Mouse (Mus musculus): ENCODE measurements at regions not wholly inside any gene's neighbourhood (a gene's known extent, or its start where the extent isn't known, plus 50 kb on each side); places are given as distances from the start of the nearest gene placed in this dataset.

DNA sequence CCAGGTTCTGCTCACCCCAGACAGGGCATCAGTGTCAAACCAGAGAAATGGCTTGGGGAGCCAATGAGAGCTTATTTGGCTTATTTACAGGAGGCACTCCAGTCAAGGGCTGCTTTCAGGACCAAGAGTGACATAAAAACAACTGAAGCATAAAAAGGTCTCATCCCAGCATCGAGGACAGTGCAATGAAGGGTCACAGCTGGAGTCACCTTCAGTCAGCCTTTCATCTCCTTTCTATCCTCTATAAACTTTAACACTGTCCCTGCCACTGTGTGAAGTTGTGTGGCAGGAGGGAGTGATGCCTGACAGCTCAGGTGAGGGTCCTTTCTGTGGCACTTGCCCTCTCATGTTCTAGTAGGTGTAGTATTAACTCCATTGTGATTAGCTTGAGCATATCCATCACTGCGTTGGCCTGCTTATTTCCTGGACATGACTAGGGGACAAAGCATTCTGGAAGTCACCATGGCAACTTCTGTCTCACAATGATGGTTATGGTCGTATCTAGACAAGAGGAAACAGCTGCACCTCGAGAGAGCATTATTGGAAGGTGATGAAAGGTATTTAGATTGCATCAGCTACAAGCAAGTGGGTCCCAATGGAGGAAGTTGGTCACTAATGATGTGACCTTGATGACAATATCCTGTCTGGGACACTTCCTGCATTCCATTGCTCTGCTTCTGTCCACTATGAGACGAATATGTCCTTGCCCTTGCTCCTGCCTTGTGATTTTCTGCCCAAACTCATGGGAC, 87.8 kb upstream of the Enpp6 start:
- DNase-seq (ENCODE audit: low spot score), result no peak

DNA sequence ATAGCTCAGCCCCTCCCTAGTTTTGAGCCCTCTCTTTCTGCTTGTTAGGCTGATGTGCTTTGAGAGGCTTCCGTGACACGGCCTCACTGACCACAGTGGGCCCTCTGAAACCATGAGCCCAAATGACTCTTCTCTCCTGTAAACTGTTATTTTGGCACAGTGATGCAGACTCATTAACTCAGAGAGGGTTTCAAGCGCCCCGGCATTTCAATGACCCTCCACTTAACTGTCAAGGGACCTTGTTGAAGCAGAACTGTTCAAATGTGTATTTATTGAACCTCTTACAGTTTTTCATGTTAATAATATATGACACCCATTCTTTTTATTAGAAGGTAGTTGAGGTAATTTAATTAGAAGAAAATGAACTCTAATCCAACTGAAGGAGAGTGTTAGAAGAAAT, 85.9 kb upstream of the Enpp6 start:
- DNase-seq (ENCODE audit: low spot score), result no peak

- DNase-seq (ENCODE audit: low spot score), result no peak
These were observed 82.0 kb upstream of the Enpp6 start for GRCm38 (mm10) chr8:46904731-46905130.

DNA sequence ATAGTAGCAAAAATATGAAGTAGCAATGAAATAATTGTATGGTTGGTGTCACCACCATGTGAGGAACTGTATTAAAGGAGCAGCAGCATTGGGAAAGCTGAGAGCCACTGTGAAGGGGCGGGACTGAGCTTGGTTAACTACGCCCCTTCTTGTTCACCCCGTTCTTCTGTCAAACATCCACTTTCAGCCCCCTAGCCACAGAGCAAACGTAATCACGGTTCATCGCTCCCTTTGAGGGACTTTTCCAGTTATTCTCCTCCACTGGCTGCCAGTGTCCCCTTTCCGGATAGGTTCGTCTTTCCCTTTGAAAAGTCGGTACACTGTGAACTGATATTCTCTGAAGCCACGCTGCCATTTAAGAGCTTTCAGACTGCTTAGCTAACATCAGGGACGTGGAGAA, 79.3 kb upstream of the Enpp6 start:
- DNase-seq (ENCODE audit: low spot score), result no peak

GRCm38 (mm10) chr8:46908186-46908585, 78.5 kb upstream of the Enpp6 start:
- no peak for DNase-seq (ENCODE audit: low spot score)

DNA sequence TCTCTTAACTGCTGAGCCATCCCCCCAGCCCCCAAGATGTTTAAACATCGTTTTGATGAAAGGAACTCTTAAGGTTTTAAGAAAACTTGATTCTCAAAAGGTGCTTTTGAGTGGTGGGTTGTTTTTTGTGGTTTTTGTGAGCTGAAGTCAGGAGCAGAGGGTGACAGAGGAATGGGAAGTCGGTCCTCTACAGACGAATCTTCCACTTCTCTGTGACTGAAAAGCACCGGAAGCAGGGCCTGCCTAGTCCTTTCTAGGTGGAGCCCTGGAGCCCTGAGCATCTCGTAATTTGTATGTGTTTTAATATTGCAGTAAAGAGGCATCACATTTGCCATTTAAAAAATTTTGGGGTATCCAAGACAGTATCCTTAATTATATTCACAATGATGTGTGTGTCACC, 72.7 kb upstream of the Enpp6 start:
- DNase-seq (ENCODE audit: low spot score), result peak; percentile 43

GRCm38 (mm10) chr8:46920071-46920470, 66.6 kb upstream of the Enpp6 start:
- DNase-seq (ENCODE audit: low spot score), result peak; percentile 52

- DNase-seq (ENCODE audit: low spot score), result no peak
These were observed 65.6 kb upstream of the Enpp6 start for GRCm38 (mm10) chr8:46921075-46921474.

- DNase-seq (ENCODE audit: low spot score), result no peak
These were observed 65.1 kb upstream of the Enpp6 start for GRCm38 (mm10) chr8:46921585-46921984.

DNA sequence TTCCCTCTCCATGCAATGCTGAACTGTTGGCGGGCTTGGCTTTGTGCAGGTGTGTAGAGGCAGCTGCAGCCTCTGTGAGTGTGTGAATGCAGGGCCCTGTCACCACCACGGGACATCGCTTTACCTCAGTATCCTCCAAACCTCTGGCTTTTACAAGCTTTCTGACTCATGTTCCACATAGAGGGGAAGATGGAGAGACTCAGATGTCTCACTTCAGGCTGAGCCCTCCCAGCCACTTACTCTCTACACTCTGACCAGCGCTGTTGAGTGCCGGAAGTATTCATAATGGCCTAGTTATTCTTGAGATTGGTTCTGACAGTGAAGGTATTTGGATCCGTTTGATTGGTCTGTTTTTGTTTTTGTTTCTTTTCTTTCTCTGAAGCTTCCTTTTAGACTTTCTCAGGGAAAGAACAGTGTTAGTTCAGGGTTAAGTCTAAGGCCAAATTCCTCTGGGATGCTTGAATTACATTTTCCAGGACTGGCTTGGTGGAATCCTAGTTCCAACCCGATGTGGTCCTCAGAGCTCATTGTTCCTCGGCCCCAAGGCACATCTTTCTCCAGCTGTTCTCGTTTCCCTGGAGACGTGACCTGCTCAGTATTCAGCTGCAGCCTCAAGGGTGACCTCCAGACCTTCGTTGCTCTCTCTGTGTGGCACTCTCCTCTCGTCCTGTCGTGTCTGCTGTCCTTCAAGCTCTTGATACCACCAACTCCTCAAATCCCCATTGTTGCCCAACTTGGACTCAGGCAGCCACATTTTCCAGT, 61.7 kb upstream of the Enpp6 start:
- DNase-seq (ENCODE audit: low spot score), result no peak

DNA sequence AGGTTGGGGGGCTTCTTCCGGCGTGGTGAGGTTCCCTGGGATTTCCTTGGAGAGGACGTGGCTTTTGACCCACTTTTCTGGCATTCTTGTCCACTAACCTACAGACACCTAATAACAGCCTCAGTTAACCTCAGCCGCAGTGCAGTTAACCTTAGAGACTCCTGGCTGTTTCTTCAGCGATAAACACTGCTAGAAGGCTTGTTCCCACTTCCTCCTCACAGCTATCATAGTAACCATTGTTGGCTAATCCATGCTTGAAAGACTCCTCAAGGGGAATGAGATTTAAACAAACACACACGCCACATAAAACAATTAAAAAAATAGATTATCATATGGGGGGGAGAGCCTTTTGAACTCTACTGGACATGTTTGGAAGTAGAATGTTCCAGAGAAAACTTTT, 58.0 kb upstream of the Enpp6 start:
- no peak for DNase-seq (ENCODE audit: low spot score)

GRCm38 (mm10) chr8:46929678-46930077, 57.0 kb upstream of the Enpp6 start:
- DNase-seq (ENCODE audit: low spot score), result no peak

GRCm38 (mm10) chr8:46931267-46931666, 55.4 kb upstream of the Enpp6 start:
- DNase-seq (ENCODE audit: low spot score), result no peak

GRCm38 (mm10) chr8:46933256-46933655, 53.4 kb upstream of the Enpp6 start:
- DNase-seq (ENCODE audit: low spot score), result no peak

- no peak for DNase-seq (ENCODE audit: low spot score)
These were observed 52.4 kb upstream of the Enpp6 start for GRCm38 (mm10) chr8:46934254-46934653.

DNA sequence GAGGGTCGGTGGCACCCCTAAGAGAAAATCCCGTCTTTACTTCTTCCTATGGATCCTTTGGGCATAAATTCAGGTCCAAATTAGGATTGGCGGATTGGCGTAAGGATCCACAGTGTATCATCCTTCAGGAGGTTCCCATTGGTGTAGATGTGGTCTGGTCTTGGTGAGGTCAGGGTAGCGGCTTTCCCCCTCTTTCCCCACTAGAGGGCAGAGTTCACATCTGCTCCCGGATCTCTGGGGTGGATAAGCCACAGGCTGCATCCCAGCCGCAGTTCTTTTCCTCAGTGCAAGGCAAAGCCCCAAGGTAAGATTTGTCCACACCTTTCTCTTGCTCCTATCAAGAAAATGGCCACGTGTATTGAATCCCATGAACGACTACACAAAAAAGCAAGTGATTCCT, 51.8 kb upstream of the Enpp6 start:
- peak; percentile 43 for DNase-seq (ENCODE audit: low spot score)

DNA sequence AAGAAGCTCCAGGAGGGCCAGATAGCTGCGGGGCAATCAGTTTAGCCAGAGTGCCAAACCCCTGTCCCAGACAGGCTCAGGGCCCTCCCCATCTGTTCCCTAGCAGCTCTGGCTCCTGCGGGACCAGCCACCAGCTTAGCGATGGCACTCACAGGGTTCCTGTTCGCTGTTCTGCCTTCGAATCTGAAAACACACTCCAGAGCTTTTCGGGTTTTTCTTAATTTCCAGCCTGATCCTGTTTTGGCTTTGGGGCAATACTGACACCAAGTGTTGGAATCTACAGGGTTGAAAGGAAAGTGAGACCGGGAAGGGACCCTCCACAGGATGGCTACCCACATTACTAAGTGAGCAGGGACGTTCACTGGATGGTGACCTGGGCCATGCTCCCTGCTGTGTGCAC, 50.6 kb upstream of the Enpp6 start:
- DNase-seq (ENCODE audit: low spot score), result no peak

Measured in T-cell, adult 2 months (primary cell).